Mouse (Mus musculus) gastrocnemius, adult 8-10 months (tissue): ENCODE results near the gene Nme7. TPM values are rescaled to one million over a fixed set of nuclear protein-coding genes. Genes with fewer than 3 reads are reported as not detected.

Experiments
- DNase-seq, 2 experiments: peaks; one replicate each; pipeline ENCODE4 v3.0.0; 2022; ENCODE audit warnings: low spot score in 2 of 2
- total RNA-seq, 4 experiments: library from RNA; stranded (reverse); gene quantifications; 2 replicates each; pipeline ENCODE4 v1.2.4; 2022

Nme7 gene
- total RNA-seq, 4 experiments from 2014 or later = 1.2 to 3.5 (median 2.2) TPM

- DNase-seq = no peak
Observed at GRCm38 (mm10) chr1:164376761-164377487, 73.0 kb downstream of the Nme7 start.

- no peak for DNase-seq
Observed at GRCm38 (mm10) chr1:164383621-164384020, 79.7 kb downstream of the Nme7 start.

- no peak for DNase-seq
Observed at GRCm38 (mm10) chr1:164384354-164384753, 80.4 kb downstream of the Nme7 start.

- DNase-seq = no peak
Observed at GRCm38 (mm10) chr1:164384972-164385371, 81.1 kb downstream of the Nme7 start.

GRCm38 (mm10) chr1:164389743-164390142 is 85.8 kb downstream of the Nme7 start:
- DNase-seq = no peak

- no peak for DNase-seq
Observed at GRCm38 (mm10) chr1:164392176-164392575, 88.3 kb downstream of the Nme7 start.

- DNase-seq = no peak
Observed at GRCm38 (mm10) chr1:164395131-164395780, 91.3 kb downstream of the Nme7 start.

GRCm38 (mm10) chr1:164397672-164398071 is 93.8 kb downstream of the Nme7 start:
- no peak for DNase-seq

- no peak for DNase-seq
Observed at GRCm38 (mm10) chr1:164399578-164399977, 95.7 kb downstream of the Nme7 start.

- DNase-seq = no peak
Observed at GRCm38 (mm10) chr1:164405385-164405802, 101.5 kb downstream of the Nme7 start.

GRCm38 (mm10) chr1:164406506-164406905 is 102.6 kb downstream of the Nme7 start:
- no peak for DNase-seq

GRCm38 (mm10) chr1:164408655-164409054 is 104.7 kb downstream of the Nme7 start:
- DNase-seq = no peak

- DNase-seq = no peak
Observed at GRCm38 (mm10) chr1:164411306-164411705, 107.4 kb downstream of the Nme7 start.

- no peak for DNase-seq
Observed at GRCm38 (mm10) chr1:164412906-164413305, 109.0 kb downstream of the Nme7 start.

- DNase-seq = no peak
Observed at GRCm38 (mm10) chr1:164413608-164414007, 109.7 kb downstream of the Nme7 start.

- DNase-seq = no peak
Observed at GRCm38 (mm10) chr1:164415347-164415751, 111.4 kb downstream of the Nme7 start.

- DNase-seq = no peak
Observed at GRCm38 (mm10) chr1:164416692-164417394, 112.9 kb downstream of the Nme7 start.

- DNase-seq = no peak
Observed at GRCm38 (mm10) chr1:164417604-164418003, 113.7 kb downstream of the Nme7 start.

GRCm38 (mm10) chr1:164418320-164418719 is 114.4 kb downstream of the Nme7 start:
- no peak for DNase-seq

GRCm38 (mm10) chr1:164419401-164419800 is 115.5 kb downstream of the Nme7 start:
- no peak for DNase-seq

- no peak for DNase-seq
Observed at GRCm38 (mm10) chr1:164420623-164421354, 116.9 kb downstream of the Nme7 start.

- no peak for DNase-seq
Observed at GRCm38 (mm10) chr1:164426227-164426626, 122.3 kb downstream of the Nme7 start.
